Comparison of ENCODE assay signal across 8 mouse cellular contexts in the genomic region with DNA sequence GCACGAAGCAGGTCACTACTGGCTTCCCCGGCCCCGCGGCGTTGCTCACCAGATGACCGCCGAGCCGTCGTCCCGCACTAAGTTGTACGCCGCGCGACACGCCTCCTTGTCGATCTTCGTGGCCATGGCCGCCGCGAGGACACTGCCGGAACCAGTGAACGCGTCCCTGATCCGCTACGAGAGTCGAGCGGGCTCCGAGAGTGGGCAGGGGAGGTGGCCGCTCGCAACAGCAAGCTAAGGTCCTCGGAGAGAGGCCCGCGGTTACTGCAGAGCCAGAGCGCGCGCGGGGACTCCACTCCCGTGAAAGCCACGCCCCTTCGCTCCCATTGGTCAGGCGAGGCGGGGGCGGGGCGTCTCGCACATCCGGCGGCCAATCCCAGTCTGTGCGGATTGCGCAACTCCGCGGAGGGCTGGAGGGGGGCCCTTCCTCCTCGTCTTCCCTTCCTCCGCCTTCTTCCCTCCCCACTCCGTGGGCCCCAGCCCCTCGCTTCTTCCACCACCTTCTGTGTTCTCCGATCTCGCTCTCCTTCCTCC. TPM values are rescaled to one million over a fixed set of nuclear protein-coding genes. Genes with fewer than 3 reads are reported as not detected.
DNase-seq lines count a peak whose midpoint lies in the region; ATAC-seq lines count a peak whose summit lies in the region.

A gene (minus strand): TSS at position 270 of the 534 bp plus-strand sequence.

- H3K4me1 ChIP-seq in hindbrain, embryonic 15.5 days (replicated peaks), result peaks cover 51% of the 10 kb centered on the region

- ATAC-seq in hindbrain, embryonic 15.5 days (ENCODE audit: low FRiP score, low read depth), result peak; percentile 95

- no peaks in the 10 kb centered on the region for H3K36me3 ChIP-seq in hindbrain, embryonic 15.5 days

- H3K9me3 ChIP-seq in hindbrain, embryonic 15.5 days, result no peaks in the 10 kb centered on the region

- under 1% methylated on average over 57 of the region's 57 CpGs for WGBS in hindbrain, embryonic 15.5 days

- peak within 1 kb of the TSS; percentile 83 for H3K27ac ChIP-seq in hindbrain, embryonic 15.5 days (replicated peaks)

- H3K4me2 ChIP-seq in hindbrain, embryonic 15.5 days, result peak within 1 kb of the TSS; percentile 64

- peak within 1 kb of the TSS; percentile 90 for H3K9ac ChIP-seq in hindbrain, embryonic 15.5 days

- H3K27me3 ChIP-seq in hindbrain, embryonic 15.5 days, result no peaks in the 10 kb centered on the region

- peak; percentile 90 for DNase-seq in R1 (ENCODE audit: low read depth, low spot score)
- peak; percentile 98 to 100 for DNase-seq in cerebellum, postnatal 25 days
- peak; percentile 96 to 98 for DNase-seq in frontal cortex, postnatal 36 days (ENCODE audit: low spot score in 2 of 2)
- DNase-seq in left cerebral cortex, adult 11 months (ENCODE audit: low spot score), result peak; percentile 96
- DNase-seq in lung, postnatal 4 days, result peak; percentile 98 to 99
- peak; percentile 92 for DNase-seq in retina, postnatal 7 days (ENCODE audit: low read depth, low spot score)
- DNase-seq in urinary bladder, adult 2 months (ENCODE audit: low spot score), result peak; percentile 96

- H3K4me3 ChIP-seq in hindbrain, embryonic 15.5 days, result peak within 1 kb of the TSS; percentile 89

RNA-seq across cellular contexts. Expression of the gene that starts here (rescaled TPM):
- polyA plus RNA-seq in hindbrain, embryonic 15.5 days (2015; fragmentation: Nextera tagmentation; extraction: Ambion mirVana), result 147 and 151 TPM in 2 replicates
- polyA plus RNA-seq in urinary bladder, adult 2 months (2012; rRNA removed), result 88.9 and 123 TPM in 2 replicates

Comparison
In these comparisons a context has a peak if more than half of its experiments do, and no peak if none do; other contexts are left out.
1. Peak in every context shown above with its lines: DNase-seq, ATAC-seq, H3K4me3 ChIP-seq and H3K27ac ChIP-seq.